Mouse (Mus musculus) activated CD4-positive, CD25-positive, alpha-beta regulatory T cell, adult 4 months (primary cell): ENCODE results near the gene Gm28035. TPM values are rescaled to one million over a fixed set of nuclear protein-coding genes. Genes with fewer than 3 reads are reported as not detected.

Source experiments
- ATAC-seq: one replicate; pipeline ENCODE4 v1.8.0; 2017
- polyA plus RNA-seq, 2 experiments: library from polyadenylated mRNA; unstranded; fragments of 100-300 nt; shearing (Covaris generic); gene quantifications; one replicate each; pipeline ENCODE4 v1.2.1; 2017

Gm28035 gene
- polyA plus RNA-seq, 2 experiments from 2014 or later = not detected

GRCm38 (mm10) chr2:30238906-30239465 lies 1.4 kb upstream of the Gm28035 start:
- no peak for ATAC-seq

DNA sequence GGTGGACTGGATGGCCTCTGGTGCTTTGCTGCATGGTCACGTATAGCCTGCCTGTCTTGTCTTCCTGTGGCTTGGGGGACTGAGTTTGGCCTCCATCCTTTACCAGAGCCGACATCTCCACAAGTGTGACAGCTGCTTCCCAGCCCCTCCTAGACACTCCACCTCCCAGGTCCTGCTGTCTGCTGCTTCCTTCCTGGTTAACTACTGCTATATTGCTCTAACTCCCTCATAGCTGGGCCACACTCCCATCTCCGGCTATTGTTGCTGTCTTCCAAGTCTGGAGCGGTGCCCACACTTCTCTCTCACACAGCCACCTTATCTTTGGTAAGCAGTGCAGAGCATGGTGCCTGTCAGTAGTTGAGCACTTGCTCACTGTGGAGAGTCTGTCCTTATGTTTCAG lies 590 bp upstream of the Gm28035 start:
- no peak for ATAC-seq

- no peak for ATAC-seq
Measured at GRCm38 (mm10) chr2:30242509-30242908, 2.1 kb downstream of the Gm28035 start.

- ATAC-seq = no peak
Measured at GRCm38 (mm10) chr2:30243391-30243790, 3.0 kb downstream of the Gm28035 start.

DNA sequence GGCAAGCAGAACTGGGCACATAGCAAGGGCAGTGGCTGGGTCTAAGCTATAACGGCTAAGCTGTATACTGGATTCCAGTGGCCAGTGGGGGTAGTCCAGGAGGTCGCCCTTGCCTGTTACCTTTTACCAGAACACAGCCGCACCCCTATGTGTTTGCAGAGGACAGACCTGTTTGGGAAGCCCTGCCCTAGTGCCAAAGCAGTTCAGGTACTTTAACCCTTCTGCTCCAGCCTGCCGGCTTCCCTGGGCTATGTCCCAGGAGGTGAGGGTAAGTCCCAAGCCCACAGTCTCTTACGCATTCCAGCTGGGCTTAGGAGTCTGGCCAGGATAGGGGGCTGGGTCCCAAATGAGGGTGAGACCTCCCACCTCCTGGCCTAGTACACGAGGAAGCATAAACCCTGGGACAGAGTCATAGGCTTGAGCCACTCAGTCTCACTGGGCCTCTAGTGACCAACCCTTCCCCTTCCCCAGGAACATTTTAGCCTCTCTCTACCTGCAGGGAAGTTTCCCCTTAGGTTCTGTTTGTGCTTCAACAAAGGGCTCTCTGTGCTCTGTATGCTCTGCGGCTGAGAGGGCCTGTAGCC lies 4.3 kb downstream of the Gm28035 start:
- no peak for ATAC-seq

- ATAC-seq = no peak
Measured at GRCm38 (mm10) chr2:30247036-30247435, 6.7 kb downstream of the Gm28035 start.

DNA sequence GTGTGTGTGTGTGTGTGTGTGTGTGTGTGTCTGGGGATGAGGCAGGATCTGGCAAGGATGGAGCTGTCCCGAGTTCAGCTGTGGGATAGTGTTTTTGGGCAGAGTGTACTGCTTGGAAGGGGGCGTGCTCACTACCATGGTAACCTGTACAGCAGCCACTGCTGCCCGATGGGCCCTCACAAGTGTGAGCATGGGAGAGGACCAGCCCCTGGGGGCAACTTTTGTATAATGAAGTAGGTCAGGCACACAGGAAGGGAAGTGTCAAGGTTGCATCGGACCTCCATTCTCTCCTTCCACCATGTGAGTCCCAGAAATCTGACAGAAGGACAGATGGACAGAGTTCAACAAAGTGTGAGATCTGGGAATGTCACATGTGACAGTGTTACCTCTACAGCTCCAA lies 7.3 kb downstream of the Gm28035 start:
- no peak for ATAC-seq

DNA sequence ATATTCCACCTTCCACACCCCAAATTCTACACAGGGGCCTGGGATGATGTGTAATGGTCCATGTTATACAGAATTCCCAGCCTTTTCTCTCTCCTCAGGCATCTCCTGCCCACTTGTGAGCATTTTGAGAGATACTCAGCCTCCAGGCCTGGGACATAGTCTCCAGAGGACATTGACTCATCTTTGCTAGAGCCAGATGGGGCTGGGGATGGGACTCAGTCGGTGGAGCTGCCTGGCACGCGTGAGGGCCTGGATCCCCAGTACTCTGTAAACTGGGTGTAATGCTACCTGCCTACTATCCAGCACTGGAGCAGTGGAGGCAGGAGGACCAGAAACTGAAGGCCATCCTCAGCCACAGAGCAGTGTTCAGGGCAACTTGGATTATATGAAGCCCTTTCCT lies 8.8 kb downstream of the Gm28035 start:
- no peak for ATAC-seq

DNA sequence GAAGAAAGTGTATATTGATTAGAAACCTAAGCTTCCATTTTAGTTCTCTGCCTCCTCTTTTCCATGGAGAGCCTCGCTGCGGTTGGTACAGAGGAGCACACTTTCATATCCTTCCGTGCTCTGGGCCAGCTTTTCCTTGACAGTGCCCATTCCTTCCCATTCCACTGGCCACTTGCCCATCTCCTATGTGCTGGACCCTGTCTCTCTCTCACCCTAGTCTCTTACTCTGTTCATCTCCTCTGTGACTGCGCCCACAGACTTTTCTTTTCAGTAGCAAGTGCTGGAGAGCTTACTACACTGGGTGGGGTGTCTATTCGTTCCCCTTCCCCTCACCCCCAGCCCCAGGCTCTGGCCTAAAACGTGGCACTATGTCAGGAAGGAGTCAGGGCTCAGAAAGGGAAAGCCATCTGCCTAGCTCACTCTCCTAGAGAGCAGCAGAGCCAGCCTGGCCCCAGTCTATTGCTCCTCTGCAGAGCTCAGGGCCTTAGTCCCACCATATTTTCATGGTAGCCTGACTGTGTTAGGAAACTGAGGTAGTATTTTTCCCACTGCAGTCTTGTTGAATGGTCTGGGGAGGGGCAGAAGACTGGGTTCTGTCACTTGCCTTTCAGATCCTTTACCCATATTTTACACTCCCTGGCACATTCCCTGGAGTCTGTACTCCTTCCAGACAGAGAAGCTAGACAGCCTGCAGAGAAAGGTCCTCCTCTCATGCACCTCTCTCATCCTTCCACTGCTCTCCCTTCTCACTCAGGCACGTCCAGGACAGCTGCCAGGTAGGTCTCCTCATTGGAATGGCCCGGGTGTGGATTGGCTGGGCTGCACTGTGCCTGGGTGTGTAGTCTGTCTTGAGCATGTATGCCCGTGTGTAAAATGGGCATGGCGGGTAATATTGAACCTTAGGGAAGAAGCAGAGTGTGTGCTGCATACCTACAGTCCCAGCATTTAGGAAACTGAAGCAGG lies 10.1 kb downstream of the Gm28035 start:
- no peak for ATAC-seq

DNA sequence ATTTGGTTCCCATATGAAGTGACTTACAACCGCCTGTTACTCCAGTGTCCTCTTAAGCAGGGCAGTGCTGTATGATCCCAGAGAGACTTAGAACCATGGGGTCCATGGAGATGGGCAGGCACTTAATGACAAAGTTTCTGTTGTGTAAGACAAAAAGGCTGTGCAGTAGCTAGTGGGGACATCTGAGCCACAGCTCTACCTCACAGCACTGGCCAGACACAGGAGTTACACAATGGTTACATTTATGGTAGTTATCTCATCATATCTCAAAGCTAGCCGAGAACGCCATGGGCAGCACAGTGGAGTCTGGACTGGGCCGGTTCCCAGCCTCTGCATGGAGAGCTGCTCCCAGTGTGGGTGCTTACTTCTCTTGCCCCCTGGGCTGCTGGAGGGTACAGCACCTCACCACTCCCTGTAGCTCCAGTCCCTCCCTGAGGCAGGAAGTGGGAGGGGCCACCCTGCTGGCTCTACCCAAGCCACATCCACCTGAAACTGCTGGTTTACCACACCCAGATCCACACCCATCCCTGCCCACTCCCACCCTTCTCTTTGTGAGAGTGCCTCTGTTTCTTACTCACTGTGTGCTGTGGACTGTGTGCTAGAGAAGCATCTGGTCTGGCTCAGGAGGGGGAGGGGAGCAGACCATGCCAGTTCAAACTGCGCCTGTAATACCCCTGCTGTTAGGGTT lies 11.2 kb downstream of the Gm28035 start:
- peak; percentile 90 for ATAC-seq

DNA sequence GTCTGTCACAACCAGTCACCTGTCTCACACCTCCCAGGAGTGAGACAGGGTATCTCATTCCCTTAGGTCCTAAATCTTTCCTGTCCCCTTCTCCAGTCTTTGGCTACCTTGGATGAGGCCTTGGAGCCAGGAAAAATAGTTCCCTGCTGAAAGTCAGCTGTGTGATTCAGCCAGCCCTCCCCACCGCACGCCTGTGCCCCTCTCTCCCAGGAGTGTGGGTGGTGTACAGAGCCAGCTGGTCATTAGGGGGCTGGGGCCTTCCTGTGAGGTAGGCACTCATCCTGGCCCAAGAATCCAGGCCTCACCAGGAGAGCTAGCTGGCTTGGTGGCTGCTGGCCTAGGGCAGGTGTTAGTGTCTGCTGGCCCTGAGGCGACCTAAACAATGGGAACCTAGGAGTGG lies 12.2 kb downstream of the Gm28035 start:
- no peak for ATAC-seq

GRCm38 (mm10) chr2:30253809-30254208 lies 13.4 kb downstream of the Gm28035 start:
- peak; percentile 32 for ATAC-seq

DNA sequence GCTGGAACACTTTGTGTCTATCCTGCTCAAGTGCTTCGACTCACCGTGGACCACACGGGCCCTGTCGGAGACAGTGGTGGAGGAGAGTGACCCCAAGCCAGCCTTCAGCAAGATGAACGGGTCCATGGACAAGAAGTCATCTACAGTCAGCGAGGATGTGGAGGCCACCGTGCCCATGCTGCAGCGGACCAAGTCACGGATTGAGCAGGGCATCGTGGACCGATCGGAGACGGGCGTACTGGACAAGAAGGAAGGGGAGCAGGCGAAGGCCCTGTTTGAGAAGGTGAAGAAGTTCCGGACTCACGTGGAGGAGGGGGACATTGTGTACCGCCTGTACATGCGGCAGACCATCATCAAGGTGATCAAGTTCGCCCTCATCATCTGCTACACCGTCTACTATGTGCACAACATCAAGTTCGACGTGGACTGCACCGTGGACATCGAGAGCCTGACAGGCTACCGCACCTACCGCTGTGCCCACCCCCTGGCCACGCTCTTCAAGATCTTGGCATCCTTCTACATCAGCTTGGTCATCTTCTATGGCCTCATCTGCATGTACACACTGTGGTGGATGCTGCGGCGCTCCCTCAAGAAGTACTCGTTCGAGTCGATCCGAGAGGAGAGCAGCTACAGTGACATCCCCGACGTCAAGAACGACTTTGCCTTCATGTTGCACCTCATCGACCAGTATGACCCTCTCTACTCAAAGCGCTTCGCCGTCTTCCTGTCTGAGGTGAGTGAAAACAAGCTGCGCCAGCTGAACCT lies 15.4 kb downstream of the Gm28035 start:
- no peak for ATAC-seq

- no peak for ATAC-seq
Measured at GRCm38 (mm10) chr2:30256616-30257350, 16.4 kb downstream of the Gm28035 start.

- ATAC-seq = no peak
Measured at GRCm38 (mm10) chr2:30257699-30258460, 17.5 kb downstream of the Gm28035 start.

DNA sequence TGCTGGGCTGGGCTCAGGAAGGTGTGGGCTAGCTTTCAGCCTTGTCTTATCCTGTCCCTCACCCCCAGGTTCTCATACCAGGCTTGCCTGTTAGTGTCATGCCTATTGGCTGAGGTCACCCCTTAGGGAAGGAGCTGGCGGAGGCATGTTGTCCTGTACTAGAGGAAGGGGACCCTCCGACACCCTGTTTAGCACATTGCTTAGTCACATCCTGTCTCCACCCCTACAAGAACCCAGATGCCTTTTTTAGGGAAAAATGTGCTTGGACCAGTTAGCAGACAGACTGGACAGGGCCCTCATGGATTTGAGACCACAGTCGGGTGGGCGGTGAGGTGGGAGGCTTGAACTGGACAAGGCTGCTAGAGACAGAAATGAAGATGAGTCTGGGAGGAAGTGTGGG lies 18.2 kb downstream of the Gm28035 start:
- ATAC-seq = peak; percentile 48

DNA sequence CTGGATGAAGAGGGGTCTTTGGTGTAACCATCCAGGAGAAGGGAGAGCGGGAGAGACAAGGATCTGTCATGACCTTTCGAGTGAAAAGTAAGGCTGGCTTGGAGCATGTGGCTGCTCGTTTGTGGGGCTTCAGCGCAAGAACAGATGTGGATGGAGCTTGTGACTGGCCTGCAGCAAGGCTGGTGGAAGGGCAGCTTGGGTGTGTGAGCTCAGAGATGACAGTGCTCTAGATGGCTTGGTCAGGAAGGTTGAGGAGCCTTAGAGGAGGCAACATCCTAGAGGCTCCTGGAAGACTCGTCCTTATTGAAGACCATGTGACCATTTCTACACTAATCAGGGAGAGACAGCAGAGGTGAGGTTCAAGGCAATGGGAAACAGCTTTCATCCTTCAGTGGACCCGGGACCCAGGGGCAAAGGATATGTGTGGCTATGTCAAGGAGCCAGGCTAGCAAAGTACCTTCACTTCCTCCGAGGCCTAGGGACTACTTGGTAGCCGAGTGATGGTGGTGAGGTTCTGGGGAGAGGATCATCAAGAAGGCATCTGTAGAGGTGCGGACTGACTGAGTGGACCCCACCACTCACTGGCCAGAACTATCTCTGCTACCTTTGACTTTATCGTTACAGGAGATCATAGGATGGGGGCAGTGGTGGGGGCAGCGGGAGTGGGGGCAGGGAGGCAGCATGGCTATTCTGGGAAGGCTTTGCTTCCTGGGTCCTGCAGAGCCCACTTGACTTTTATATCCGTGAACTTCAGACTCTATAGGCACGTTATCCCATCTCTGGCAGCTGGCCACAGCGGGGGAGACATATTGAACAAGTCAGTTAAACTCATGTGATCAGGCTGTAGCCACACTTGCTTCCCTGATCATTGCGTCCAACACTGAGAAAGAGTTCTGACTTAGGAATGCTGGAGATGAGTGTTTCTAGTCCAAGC lies 19.0 kb downstream of the Gm28035 start:
- ATAC-seq = no peak

DNA sequence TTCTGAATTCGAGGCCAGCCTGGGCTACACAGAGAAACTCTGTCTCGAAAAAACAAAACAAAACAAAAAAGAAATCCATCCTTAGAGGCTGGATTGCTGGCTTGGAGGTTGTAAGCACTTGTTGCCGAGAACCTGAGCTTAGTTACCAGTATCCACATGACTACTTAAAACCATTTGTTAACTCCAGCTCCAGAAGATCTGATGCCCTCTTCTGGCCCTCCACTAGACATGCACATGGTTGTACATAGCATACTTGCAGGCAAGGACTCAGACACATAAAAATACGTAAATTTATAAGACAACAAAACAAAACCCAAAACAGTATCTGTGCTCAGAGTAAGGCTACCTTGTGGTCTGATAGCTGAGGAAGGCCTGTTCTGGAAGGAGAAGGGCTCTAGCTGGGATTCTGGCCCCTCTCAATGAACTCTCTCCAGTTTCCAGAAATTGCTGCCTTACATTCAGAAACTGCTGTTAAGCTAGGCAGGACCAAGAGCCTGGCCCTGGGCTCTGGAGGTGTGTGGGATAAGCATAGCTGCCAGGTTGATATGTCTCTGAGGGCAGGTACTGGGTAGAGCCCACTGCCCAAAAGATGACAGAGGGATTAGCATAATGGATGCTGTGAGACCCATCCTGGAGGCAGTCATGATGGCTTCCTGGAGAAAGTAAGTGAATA lies 20.8 kb downstream of the Gm28035 start:
- no peak for ATAC-seq
